Mouse (Mus musculus) myocyte (in vitro differentiated cells): ENCODE results near the gene Clec14a.
"Not testable (repeated sequence)": the region's sequence is repeated elsewhere in the genome, so short reads cannot be mapped to it uniquely, and the experiment has no call there.

Source experiments
- CEBPB ChIP-seq: IDR thresholded peaks from 2 replicates; pipeline ENCODE4 v1.6.1; 2011; ENCODE audit warnings: mild to moderate bottlenecking, moderate library complexity; ENCODE audit not compliant: poor library complexity, insufficient read depth, severe bottlenecking
- E2F4 ChIP-seq: IDR thresholded peaks from one replicate; pipeline ENCODE4 v1.6.1; 2011; ENCODE audit warnings: mild to moderate bottlenecking, control low read depth, moderate library complexity; ENCODE audit not compliant: insufficient read depth
- MAX ChIP-seq: IDR thresholded peaks from one replicate; pipeline ENCODE4 v1.6.1; 2011; ENCODE audit warnings: low read depth, mild to moderate bottlenecking, control low read depth
- MYOD1 ChIP-seq, 3 experiments: IDR thresholded peaks; one replicate each; pipeline ENCODE4 v1.6.1; 2011; ENCODE audit warnings: control low read depth in 2 of 3, low read depth in 2 of 3, mild to moderate bottlenecking in 2 of 3, moderate library complexity in 1 of 3; ENCODE audit not compliant: insufficient read length in 2 of 3, control insufficient read depth in 1 of 3
- MYOG ChIP-seq, 3 experiments: IDR thresholded peaks; one replicate each; pipeline ENCODE4 v1.6.1; 2011; ENCODE audit warnings: control low read depth in 2 of 3, low read depth in 2 of 3, mild to moderate bottlenecking in 2 of 3; ENCODE audit not compliant: insufficient read length in 2 of 3, control insufficient read depth in 1 of 3, insufficient read depth in 1 of 3
- POLR2A ChIP-seq: IDR thresholded peaks from one replicate; pipeline ENCODE4 v1.6.1; 2011; ENCODE audit warnings: low read depth, mild to moderate bottlenecking, control low read depth, moderate library complexity; ENCODE audit not compliant: insufficient read length
- POLR2AphosphoS2 ChIP-seq: IDR thresholded peaks from one replicate; pipeline ENCODE4 v1.6.1; 2011; ENCODE audit warnings: low read depth, control low read depth; ENCODE audit not compliant: insufficient read length
- REST ChIP-seq: IDR thresholded peaks from one replicate; pipeline ENCODE4 v1.6.1; 2011; ENCODE audit warnings: mild to moderate bottlenecking, control low read depth, moderate library complexity; ENCODE audit not compliant: insufficient read depth, insufficient read length
- TCF12 ChIP-seq: IDR thresholded peaks from one replicate; pipeline ENCODE4 v1.6.1; 2011; ENCODE audit warnings: mild to moderate bottlenecking, control low read depth; ENCODE audit not compliant: poor library complexity, insufficient read depth, severe bottlenecking
- TCF3 ChIP-seq: IDR thresholded peaks from one replicate; pipeline ENCODE4 v1.6.1; 2011; ENCODE audit warnings: low read depth, control low read depth; ENCODE audit not compliant: insufficient read length
- USF1 ChIP-seq: IDR thresholded peaks from one replicate; pipeline ENCODE4 v1.6.1; 2011; ENCODE audit warnings: low read depth, mild to moderate bottlenecking, control low read depth, moderate library complexity

GRCm38 (mm10) chr12:58306402-58306801, 37.3 kb upstream of the Clec14a start:
- not testable (repeated sequence) for TF ChIP-seq POLR2A; MAX; TCF3; CEBPB; MYOD1 (IDR thresholded peaks at IDR 0.05; ENCODE audit: control insufficient read depth in 1 of 3, insufficient read length in 2 of 3, low read depth in 2 of 3); POLR2AphosphoS2; TCF12; E2F4; USF1; MYOG (IDR thresholded peaks at IDR 0.05; ENCODE audit: control insufficient read depth in 1 of 3, insufficient read depth in 1 of 3, insufficient read length in 2 of 3, low read depth in 2 of 3); REST
